8 mouse cellular contexts compared by ENCODE assay signal in genomic region chr17:24650070-24650616, GRCm38 (mm10). TPM values are rescaled to one million over a fixed set of nuclear protein-coding genes. Genes with fewer than 3 reads are reported as not detected.
DNase-seq lines count a peak whose midpoint lies in the region; ATAC-seq and TF ChIP-seq lines count a peak whose summit lies in the region.

Gene Slc9a3r2, minus strand, starts transcription at chr17:24650327.

- peaks cover 6 to 21% of the 10 kb centered on the region in 2 experiments; a peak in 3 of 4 replicates for H3K4me1 ChIP-seq in ES-E14 (ENCODE audit: control insufficient read depth in 2 of 2, insufficient read depth in 2 of 2, low read length in 2 of 2, poor library complexity in 1 of 2)
- H3K4me1 ChIP-seq in embryonic facial prominence, embryonic 13.5 days, result peaks cover 29% of the 10 kb centered on the region
- peaks cover 16 to 17% of the 10 kb centered on the region in 2 experiments; a peak in 2 of 4 replicates for H3K4me1 ChIP-seq in heart, embryonic 14.5 days (ENCODE audit: control insufficient read depth in 2 of 2, insufficient read depth in 2 of 2, low read length in 2 of 2)
- H3K4me1 ChIP-seq in lung, embryonic 15.5 days, result peaks cover 48% of the 10 kb centered on the region

- H3K27me3 ChIP-seq in embryonic facial prominence, embryonic 13.5 days, result 0 out of 2 replicates have a peak, but pooled peaks cover 4% of the 10 kb centered on the region
- H3K27me3 ChIP-seq in heart, embryonic 14.5 days (ENCODE audit: control insufficient read depth, insufficient read depth, low read length), result no peaks in the 10 kb centered on the region
- H3K27me3 ChIP-seq in lung, embryonic 15.5 days, result no peaks in the 10 kb centered on the region

- no peak within 1 kb of the TSS for H3K27ac ChIP-seq in ES-E14 (ENCODE audit: insufficient read depth, low read depth, low read length, poor library complexity, severe bottlenecking)
- H3K27ac ChIP-seq in embryonic facial prominence, embryonic 13.5 days, result peak within 1 kb of the TSS; percentile 62; the same call in 1 of the 2 replicates
- peak within 1 kb of the TSS; percentile 6 to 64; a peak in 3 of 4 replicates for H3K27ac ChIP-seq in heart, embryonic 14.5 days (replicated peaks in 1 of 2; ENCODE audit: control insufficient read depth in 1 of 2, insufficient read depth in 1 of 2, low read depth in 2 of 2, low read length in 2 of 2)
- H3K27ac ChIP-seq in lung, embryonic 15.5 days, result peak within 1 kb of the TSS; percentile 76

- peak; percentile 68; the same call in 1 of the 2 replicates for ATAC-seq in embryonic facial prominence, embryonic 13.5 days (ENCODE audit: insufficient number of reproducible peaks, insufficient read depth, low FRiP score, low TSS enrichment, low read depth)
- ATAC-seq in heart, embryonic 14.5 days (ENCODE audit: insufficient number of reproducible peaks, insufficient read depth, low FRiP score, low read depth), result peak; percentile 62
- peak; percentile 76 for ATAC-seq in lung, embryonic 15.5 days (ENCODE audit: borderline replicate concordance, extremely low read depth, low FRiP score, low TSS enrichment)

- H3K9ac ChIP-seq in ES-E14 (ENCODE audit: insufficient read depth, low read depth, low read length, poor library complexity, severe bottlenecking), result peak within 1 kb of the TSS; percentile 88
- H3K9ac ChIP-seq in embryonic facial prominence, embryonic 13.5 days, result peak within 1 kb of the TSS; percentile 94
- peak within 1 kb of the TSS; percentile 88 for H3K9ac ChIP-seq in heart, embryonic 14.5 days (ENCODE audit: low read length)
- peak within 1 kb of the TSS; percentile 90 for H3K9ac ChIP-seq in lung, embryonic 15.5 days

- peak within 1 kb of the TSS; percentile 97 for H3K4me2 ChIP-seq in embryonic facial prominence, embryonic 13.5 days
- peak within 1 kb of the TSS; percentile 97 for H3K4me2 ChIP-seq in heart, embryonic 14.5 days (ENCODE audit: low read length)
- peak within 1 kb of the TSS; percentile 98 for H3K4me2 ChIP-seq in lung, embryonic 15.5 days

- no peaks in the 10 kb centered on the region for H3K9me3 ChIP-seq in ES-E14 (ENCODE audit: control insufficient read depth, insufficient read depth, low read depth, low read length)
- H3K9me3 ChIP-seq in embryonic facial prominence, embryonic 13.5 days, result no peaks in the 10 kb centered on the region
- no peaks in the 10 kb centered on the region for H3K9me3 ChIP-seq in heart, embryonic 14.5 days (ENCODE audit: control insufficient read depth, low read length)
- no peaks in the 10 kb centered on the region for H3K9me3 ChIP-seq in lung, embryonic 15.5 days

- WGBS in embryonic facial prominence, embryonic 13.5 days, result under 1% methylated on average over 41 of the region's 41 CpGs
- WGBS in heart, embryonic 14.5 days, result under 1% methylated on average over 29 of the region's 41 CpGs
- under 1% methylated on average over 35 of the region's 41 CpGs for WGBS in lung, embryonic 15.5 days

- H3K36me3 ChIP-seq in ES-E14 (ENCODE audit: control insufficient read depth, insufficient read depth, low read length, poor library complexity, severe bottlenecking), result no peaks in the 10 kb centered on the region
- H3K36me3 ChIP-seq in embryonic facial prominence, embryonic 13.5 days, result peaks cover 14% of the 10 kb centered on the region
- H3K36me3 ChIP-seq in heart, embryonic 14.5 days (ENCODE audit: control insufficient read depth, insufficient read depth, low read length), result 0 out of 2 replicates have a peak, but pooled peaks cover 3% of the 10 kb centered on the region
- H3K36me3 ChIP-seq in lung, embryonic 15.5 days, result no peaks in the 10 kb centered on the region

- in situ Hi-C loops in ES-E14 (cut with MboI; ENCODE audit: low sequenced_read_pairs in 2 of 2, unreplicated experiment in 2 of 2), result no loop called here

- H3K4me3 ChIP-seq in ES-E14 (ENCODE audit: insufficient read depth in 1 of 2, low read depth in 1 of 2, low read length in 2 of 2, poor library complexity in 1 of 2, severe bottlenecking in 1 of 2), result peak within 1 kb of the TSS; percentile 85 to 96
- H3K4me3 ChIP-seq in embryonic facial prominence, embryonic 13.5 days, result peak within 1 kb of the TSS; percentile 88
- H3K4me3 ChIP-seq in heart, embryonic 14.5 days (ENCODE audit: control insufficient read depth in 1 of 2, insufficient read depth in 1 of 2, low read depth in 1 of 2, low read length in 2 of 2), result peak within 1 kb of the TSS; percentile 57 to 75
- peak within 1 kb of the TSS; percentile 88 for H3K4me3 ChIP-seq in lung, embryonic 15.5 days

- no peak for DNase-seq in ES-E14 (ENCODE audit: low read depth, low spot score)
- DNase-seq in adrenal gland, adult 8-10 months, result no peak
- DNase-seq in kidney, postnatal 36 days, result peak; percentile 66 to 85
- DNase-seq in right cerebral cortex, postnatal 4 days, result peak; percentile 58
- no peak for DNase-seq in frontal cortex, postnatal 14 days (ENCODE audit: low spot score in 2 of 2)

TF ChIP-seq in ES-E14, 5 proteins besides CTCF, POLR2A, EP300 and RAD21:
- TF ChIP-seq ZC3H11A (IDR thresholded peaks at IDR 0.05; ENCODE audit: borderline replicate concordance, low read depth, low read length) (no peak), MAFK (IDR thresholded peaks at IDR 0.05; ENCODE audit: insufficient read depth, low read depth, low read length) (no peak), CHD2 (IDR thresholded peaks at IDR 0.05; ENCODE audit: low read depth, low read length) (no peak), HCFC1 (IDR thresholded peaks at IDR 0.05; ENCODE audit: borderline replicate concordance, insufficient read depth, low read length) (no peak), ZNF384 (IDR thresholded peaks at IDR 0.05; ENCODE audit: low read depth, low read length) (no peak)
TF ChIP-seq in ES-E14: peak in this region for 0.

RNA-seq across cellular contexts. Expression of gene Slc9a3r2, which starts in this region (rescaled TPM):
- total RNA-seq in ES-E14 (2012; rRNA removed), result 11.4 and 22.7 TPM in 2 replicates
- 10 to 100 TPM; 45.9 to 78.6 (median 73.7) TPM for total RNA-seq in adrenal gland, adult 8-10 months (2022)
- 50.2 and 50.4 TPM in 2 replicates for polyA plus RNA-seq in embryonic facial prominence, embryonic 13.5 days (2015; fragmentation: Nextera tagmentation; extraction: Ambion mirVana)
- 59.6 and 60.9 TPM in 2 replicates for polyA plus RNA-seq in heart, embryonic 14.5 days (2014; fragmentation: Nextera tagmentation; extraction: Ambion mirVana)
- polyA plus RNA-seq in lung, embryonic 15.5 days (2015; fragmentation: Nextera tagmentation; extraction: Ambion mirVana), result 87.3 and 92.4 TPM in 2 replicates

Comparison
In these comparisons a context has a peak if more than half of its experiments do, and no peak if none do; other contexts are left out.
1. DNase-seq: peak in kidney, postnatal 36 days (2 of 2) and right cerebral cortex, postnatal 4 days (single experiment); none in ES-E14 (single experiment), adrenal gland, adult 8-10 months (single experiment) and frontal cortex, postnatal 14 days (0 of 2).
2. Peak in every context shown above with its lines, with median percentiles within 50 percentile points of each other: H3K4me3 ChIP-seq, H3K9ac ChIP-seq, ATAC-seq and H3K4me2 ChIP-seq.